Mouse (Mus musculus): ENCODE data around the gene Olfr800.

- TF ChIP-seq CTCF (IDR thresholded peaks at IDR 0.05; ENCODE audit: insufficient read depth, low read depth, low read length) (no peak), POLR2A (IDR thresholded peaks at IDR 0.05; ENCODE audit: insufficient read depth, low read depth, low read length) (no peak)
These were observed 20.3 kb upstream of the Olfr800 start, which contains the start of gene Olfr799 for GRCm38 (mm10) chr10:129637184-129637583.

Measured in olfactory bulb, adult 2 months (tissue).